Mouse (Mus musculus): Measurements from ENCODE around the gene Gm10382. TPM values are rescaled to one million over a fixed set of nuclear protein-coding genes. Genes with fewer than 3 reads are reported as not detected.
"Not testable (repeated sequence)": the region's sequence is repeated elsewhere in the genome, so short reads cannot be mapped to it uniquely, and the experiment has no call there.

Gm10382 gene
- total RNA-seq, 2 experiments from 2014 or later, result 0.25 TPM; not detected in 1

DNA sequence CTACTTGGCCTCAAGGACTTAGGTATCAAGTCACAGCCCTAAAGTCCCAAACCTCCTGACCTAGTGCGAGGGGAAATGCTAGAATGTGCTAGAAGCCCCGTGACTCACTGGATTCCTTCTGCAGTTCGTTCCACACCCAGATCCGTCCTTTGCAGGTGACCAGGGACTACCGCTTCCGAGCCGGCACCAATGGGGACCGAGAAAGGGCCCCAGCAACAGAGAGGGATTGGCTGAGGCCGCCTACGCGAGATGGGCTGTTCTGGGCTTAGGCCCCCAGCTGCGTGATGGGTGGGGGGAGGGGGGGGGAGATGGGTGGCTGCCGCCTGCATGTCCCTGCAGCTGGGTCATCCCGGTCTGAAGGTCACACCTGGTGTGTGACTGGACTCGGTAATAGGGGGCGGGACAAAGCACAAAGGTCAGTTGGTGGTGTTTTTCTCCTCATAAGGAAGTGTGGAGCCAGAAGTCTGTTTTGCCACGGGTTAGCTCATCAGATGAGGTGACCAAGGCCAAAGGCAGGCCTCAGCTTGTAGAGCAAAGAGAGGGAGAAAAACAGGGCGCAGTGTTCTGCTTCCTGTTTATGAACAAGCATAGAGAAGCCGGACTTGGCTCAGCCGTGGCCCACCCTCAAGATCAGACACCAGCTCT lies 4.0 kb downstream of the Gm10382 start:
- peak; percentile 83 to 90 for DNase-seq (ENCODE audit: low spot score in 2 of 2)

- peak in 1 of 2 experiments; percentile 58 for DNase-seq (ENCODE audit: low spot score in 2 of 2)
These were observed 4.8 kb downstream of the Gm10382 start for GRCm38 (mm10) chr5:125393622-125394603.

- DNase-seq (ENCODE audit: low spot score in 2 of 2), result no peak
These were observed 5.9 kb downstream of the Gm10382 start for GRCm38 (mm10) chr5:125395008-125395407.

DNA sequence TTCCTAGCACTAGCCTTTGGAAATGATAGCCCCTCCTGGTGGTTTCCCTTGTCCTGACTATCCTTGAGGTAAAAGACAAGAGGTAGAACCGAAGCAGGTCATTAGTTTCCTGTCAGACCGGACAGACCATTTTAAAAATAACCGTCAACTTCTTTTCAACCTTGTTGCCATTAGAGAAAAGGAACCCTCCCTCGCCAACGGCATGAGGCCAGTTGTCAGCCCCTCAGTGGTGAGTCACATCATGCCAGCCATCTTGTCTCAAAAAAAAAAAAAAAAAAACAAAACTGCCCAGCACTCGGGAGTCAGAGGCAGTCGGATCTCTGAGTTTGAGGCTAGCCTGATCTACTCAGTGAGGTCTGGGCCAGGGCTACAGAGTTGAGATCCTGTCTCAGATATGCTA lies 11.8 kb downstream of the Gm10382 start:
- DNase-seq (ENCODE audit: low spot score in 2 of 2), result no peak

- DNase-seq (ENCODE audit: low spot score in 2 of 2), result no peak
These were observed 13.4 kb downstream of the Gm10382 start for GRCm38 (mm10) chr5:125402476-125402875.

GRCm38 (mm10) chr5:125402991-125403390 lies 13.9 kb downstream of the Gm10382 start:
- DNase-seq (ENCODE audit: low spot score in 2 of 2), result no peak

- no peak for DNase-seq (ENCODE audit: low spot score in 2 of 2)
These were observed 14.7 kb downstream of the Gm10382 start for GRCm38 (mm10) chr5:125403481-125404465.

GRCm38 (mm10) chr5:125404536-125404902 lies 15.4 kb downstream of the Gm10382 start:
- DNase-seq (ENCODE audit: low spot score in 2 of 2), result no peak

- DNase-seq (ENCODE audit: low spot score in 2 of 2), result no peak
These were observed 15.9 kb downstream of the Gm10382 start for GRCm38 (mm10) chr5:125404903-125405545.

DNA sequence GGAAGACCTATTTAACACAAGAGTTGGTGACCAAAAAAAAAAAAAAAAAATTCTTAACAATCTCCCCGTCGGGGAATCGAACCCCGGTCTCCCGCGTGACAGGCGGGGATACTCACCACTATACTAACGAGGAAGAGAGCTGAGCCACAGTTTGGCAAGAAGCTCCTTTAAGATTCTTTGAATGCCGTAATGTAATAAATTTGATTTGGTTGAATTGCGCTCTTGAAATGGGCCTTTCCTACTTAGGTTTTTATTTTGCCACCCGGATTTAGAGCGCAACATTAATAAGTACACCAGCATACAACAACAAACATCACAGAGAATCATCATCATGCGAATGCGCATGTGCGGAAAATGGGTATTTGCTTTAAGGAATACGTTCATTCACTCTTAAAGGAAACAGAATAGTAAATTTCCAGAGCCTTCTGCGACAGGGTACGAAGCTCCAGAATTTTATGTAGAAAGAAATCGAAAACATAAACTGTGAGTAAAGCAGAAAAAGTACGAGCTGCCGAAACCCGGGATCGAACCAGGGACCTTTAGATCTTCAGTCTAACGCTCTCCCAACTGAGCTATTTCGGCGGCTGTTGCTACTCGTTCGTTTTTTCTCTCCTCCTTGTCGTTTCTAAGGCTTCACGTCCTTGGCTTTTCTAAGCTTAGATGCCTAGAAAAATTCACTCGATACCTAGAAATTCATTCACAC lies 16.6 kb downstream of the Gm10382 start:
- DNase-seq (ENCODE audit: low spot score in 2 of 2), result peak; percentile 64 to 77

DNA sequence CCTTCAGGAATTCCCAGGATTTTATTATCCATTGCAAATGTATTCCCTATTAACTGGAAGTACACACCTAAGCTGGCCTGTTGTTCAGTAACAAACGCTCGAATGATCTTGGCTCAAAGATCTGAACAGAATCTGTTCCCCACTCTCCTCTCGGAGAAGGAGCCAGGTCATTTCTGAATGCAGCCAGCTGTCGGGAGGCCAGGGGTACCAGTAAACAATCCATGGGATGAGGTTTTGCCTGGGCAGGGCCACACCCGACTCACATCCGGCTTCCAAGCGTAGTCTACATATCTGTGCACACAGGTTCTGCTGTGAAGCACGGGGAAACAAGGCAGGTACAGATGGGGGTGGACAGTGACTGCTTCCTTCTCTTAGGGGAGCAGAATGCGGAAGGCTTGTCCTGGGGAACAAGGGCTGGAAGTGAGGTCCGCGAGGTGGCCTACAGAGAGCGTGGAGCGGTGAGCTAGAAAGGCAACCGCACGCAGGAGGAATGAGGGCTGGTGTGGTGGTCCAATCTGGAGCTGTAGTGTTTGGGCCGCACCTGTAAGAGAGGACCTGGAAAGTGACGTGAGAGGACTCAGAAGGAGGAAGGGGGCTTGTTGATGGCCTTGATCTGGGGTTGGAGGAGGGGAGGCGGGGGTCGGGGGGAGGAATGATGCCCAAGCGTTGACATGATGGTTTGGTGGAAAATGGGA lies 17.3 kb downstream of the Gm10382 start:
- no peak for DNase-seq (ENCODE audit: low spot score in 2 of 2)

DNA sequence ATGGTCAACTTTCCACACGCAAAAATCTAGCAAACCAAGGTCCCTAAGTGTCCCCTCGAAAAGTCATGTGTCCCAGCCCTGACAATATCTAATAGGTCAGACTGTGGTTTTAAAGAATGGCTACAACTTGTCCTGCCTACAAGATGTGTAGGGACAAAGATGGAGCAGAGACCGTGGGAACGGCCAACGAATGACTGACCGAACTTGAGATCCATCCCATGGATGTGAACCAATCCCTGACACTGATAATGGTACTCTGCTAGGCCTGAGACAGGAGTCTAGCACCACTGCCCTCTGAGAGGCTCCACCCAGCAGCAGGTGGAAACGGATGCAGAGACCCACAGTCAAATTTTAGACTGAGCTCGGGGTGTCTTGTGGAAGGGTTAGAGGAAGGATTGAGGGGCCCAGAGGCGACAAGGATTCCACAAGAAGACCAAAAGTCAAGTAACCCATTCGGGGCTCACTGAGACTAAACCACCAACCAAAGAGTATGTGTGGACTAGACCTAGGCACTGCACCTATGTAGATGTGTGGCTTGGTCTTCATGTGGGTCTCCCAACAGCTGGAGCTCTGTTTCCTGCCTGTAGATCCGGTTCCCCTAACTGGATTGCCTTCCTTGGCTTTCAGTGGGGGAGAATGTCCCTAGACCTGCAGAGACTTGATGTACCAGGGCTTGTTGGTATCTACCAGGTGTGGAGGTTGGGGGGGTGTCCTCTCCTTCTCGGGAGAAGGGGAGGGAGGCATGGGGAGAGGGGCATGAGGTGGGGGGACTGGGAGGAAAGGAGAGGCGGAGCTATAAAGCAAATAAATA lies 18.1 kb downstream of the Gm10382 start:
- DNase-seq (ENCODE audit: low spot score in 2 of 2), result no peak

- DNase-seq (ENCODE audit: low spot score in 2 of 2), result no peak
These were observed 18.9 kb downstream of the Gm10382 start for GRCm38 (mm10) chr5:125407910-125408575.

- DNase-seq (ENCODE audit: low spot score in 2 of 2), result peak; percentile 63 to 69
These were observed 19.7 kb downstream of the Gm10382 start for GRCm38 (mm10) chr5:125408842-125409241.

GRCm38 (mm10) chr5:125409348-125410090 lies 20.4 kb downstream of the Gm10382 start:
- DNase-seq (ENCODE audit: low spot score in 2 of 2), result no peak

- no peak for DNase-seq (ENCODE audit: low spot score in 2 of 2)
These were observed 22.9 kb downstream of the Gm10382 start for GRCm38 (mm10) chr5:125411972-125412530.

DNA sequence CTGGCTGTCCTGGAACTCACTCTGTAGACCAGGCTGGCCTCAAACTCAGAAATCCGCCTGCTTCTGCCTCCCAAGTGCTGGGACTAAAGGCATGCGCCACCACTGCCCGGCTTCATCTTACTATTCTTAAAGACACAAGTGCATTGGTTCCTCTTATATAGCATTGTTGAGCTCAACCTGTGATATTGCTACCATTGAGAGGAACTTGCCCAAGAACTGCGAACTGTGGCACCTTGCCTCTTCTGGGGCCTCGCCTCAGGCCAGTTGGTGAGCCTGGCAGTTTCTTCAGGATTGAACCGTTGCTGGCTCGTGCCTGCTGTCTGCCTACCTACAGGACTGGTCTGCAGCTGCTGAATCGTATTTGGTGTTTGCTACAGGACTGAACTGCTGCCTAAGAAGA lies 23.4 kb downstream of the Gm10382 start:
- not testable (repeated sequence) for DNase-seq (ENCODE audit: low spot score in 2 of 2)

Data from adrenal gland, postnatal 4 days (tissue).